Mouse (Mus musculus): Measurements from ENCODE around the gene Rarb. TPM values are rescaled to one million over a fixed set of nuclear protein-coding genes. Genes with fewer than 3 reads are reported as not detected.

Gene Rarb
- polyA plus RNA-seq, 1 experiment from 2014 or later = 20.8 TPM

DNA sequence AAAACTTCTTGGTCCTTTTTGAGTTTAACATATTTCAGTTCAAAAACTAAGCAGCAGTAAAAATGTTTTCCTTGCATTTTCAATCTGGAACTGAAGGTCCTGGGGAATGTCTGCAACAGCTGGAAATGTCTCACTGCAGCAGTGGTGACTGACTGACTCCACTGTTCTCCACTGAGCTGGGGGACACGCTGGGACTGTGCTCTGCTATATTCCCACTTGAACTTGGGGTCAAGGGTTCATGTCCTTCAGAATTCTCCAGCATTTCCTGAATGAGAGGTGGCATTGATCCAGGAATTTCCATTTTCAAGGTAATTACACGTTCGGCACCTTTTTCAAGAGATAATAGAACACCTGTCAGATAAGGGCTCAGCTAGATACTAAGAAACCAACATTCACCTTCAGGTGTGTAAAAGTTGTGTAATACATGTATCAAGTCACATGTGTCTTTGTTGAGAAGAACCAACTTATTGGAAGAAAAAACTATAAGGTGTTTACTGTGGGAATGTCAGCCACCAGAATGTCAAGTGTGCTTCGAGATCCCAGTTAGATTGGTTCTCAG lies 386.9 kb downstream of the Rarb start:
- WGBS = 66% methylated on average over 4 of the region's 4 CpGs
- Histone ChIP-seq H3K27me3 (replicated peaks) (no peaks in the 10 kb centered on the region), H3K27ac (ENCODE audit: poor library complexity, severe bottlenecking) (no peak overlapping the region), H3K4me2 (no peak overlapping the region), H3K9ac (no peak overlapping the region), H3K9me3 (replicated peaks) (no peaks in the 10 kb centered on the region), H3K36me3 (peaks cover 52% of the 10 kb centered on the region), H3K4me1 (replicated peaks) (peaks cover 12% of the 10 kb centered on the region), H3K4me3 (no peak overlapping the region)
- ATAC-seq (ENCODE audit: insufficient number of reproducible peaks, low FRiP score) = no peak

DNA sequence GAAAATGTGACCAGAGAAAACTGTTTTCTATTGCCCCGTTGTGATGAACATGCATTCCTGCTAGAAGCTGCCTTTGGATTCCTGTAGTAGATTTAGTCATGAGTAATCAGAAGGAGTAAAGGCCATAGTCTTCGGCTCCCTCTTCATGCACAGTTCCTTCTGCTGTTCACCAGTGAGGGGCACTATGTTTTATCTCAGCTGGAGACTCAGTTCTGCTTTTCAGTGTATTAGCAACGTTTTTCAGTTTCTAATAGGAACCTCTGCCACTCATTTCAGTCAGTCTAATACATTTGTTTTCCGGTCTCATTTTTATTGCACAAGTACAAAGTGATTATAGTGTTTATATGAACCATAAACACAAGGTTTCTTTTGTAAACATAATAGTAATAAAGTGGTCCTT lies 391.4 kb downstream of the Rarb start:
- no peak for ATAC-seq (ENCODE audit: insufficient number of reproducible peaks, low FRiP score)
- Histone ChIP-seq H3K27ac (ENCODE audit: poor library complexity, severe bottlenecking) (no peak overlapping the region), H3K27me3 (replicated peaks) (no peaks in the 10 kb centered on the region), H3K36me3 (peaks cover 35% of the 10 kb centered on the region), H3K9me3 (replicated peaks) (no peaks in the 10 kb centered on the region), H3K4me1 (replicated peaks) (peaks cover 4% of the 10 kb centered on the region), H3K9ac (no peak overlapping the region), H3K4me2 (no peak overlapping the region), H3K4me3 (no peak overlapping the region)
- WGBS = 82% methylated on average over 4 of the region's 4 CpGs

DNA sequence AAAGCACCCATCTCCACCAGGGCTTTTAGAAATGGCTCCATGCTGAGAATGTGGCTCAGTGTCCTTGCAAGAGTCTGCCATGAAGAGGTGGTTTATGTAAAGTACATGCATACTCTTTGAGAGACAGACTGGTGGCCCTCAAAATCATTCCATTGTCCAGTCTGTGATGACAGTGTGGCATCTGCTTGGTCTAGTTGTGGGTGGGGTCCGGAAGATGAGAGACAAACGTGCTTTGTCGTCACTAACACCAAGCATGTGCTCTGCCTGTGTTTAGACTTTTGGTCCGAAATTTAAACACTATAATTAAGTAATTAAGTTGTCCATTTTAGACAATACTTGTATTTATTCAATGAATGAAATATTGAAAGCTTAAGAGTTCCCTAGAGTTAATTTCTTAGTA lies 404.8 kb downstream of the Rarb start:
- Histone ChIP-seq H3K9ac (no peak overlapping the region), H3K36me3 (peaks cover 32% of the 10 kb centered on the region), H3K27ac (ENCODE audit: poor library complexity, severe bottlenecking) (no peak overlapping the region), H3K27me3 (replicated peaks) (no peaks in the 10 kb centered on the region), H3K9me3 (replicated peaks) (no peaks in the 10 kb centered on the region), H3K4me1 (replicated peaks) (no peaks in the 10 kb centered on the region), H3K4me2 (no peak overlapping the region), H3K4me3 (no peak overlapping the region)
- WGBS = 86% methylated on average over 4 of the region's 4 CpGs
- ATAC-seq (ENCODE audit: insufficient number of reproducible peaks, low FRiP score) = no peak

DNA sequence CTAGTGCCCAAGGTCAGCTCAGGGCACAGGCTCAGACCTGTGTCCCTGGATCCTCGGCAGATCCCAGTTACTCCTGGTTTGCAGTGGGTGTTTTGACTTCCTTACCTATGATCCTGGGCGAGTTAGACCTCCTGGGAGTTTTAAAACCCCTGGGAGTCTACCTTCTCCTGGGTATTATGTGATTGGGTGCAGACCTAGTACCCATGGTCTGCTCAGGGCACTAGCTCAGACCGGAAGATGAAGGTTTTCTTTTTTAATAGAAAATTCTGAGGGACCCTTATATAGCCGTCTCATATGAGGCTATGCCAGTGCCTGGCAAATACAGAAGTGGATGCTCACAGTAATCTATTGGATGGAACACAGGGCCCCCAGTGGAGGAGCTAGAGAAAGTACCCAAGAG lies 413.8 kb downstream of the Rarb start:
- Histone ChIP-seq H3K9ac (no peak overlapping the region), H3K9me3 (replicated peaks) (no peaks in the 10 kb centered on the region), H3K4me3 (no peak overlapping the region), H3K36me3 (peaks cover 25% of the 10 kb centered on the region), H3K27ac (ENCODE audit: poor library complexity, severe bottlenecking) (no peak overlapping the region), H3K27me3 (replicated peaks) (no peaks in the 10 kb centered on the region), H3K4me2 (no peak overlapping the region), H3K4me1 (replicated peaks) (no peaks in the 10 kb centered on the region)
- no peak for ATAC-seq (ENCODE audit: insufficient number of reproducible peaks, low FRiP score)
- WGBS = 90% methylated on average over 4 of the region's 4 CpGs

DNA sequence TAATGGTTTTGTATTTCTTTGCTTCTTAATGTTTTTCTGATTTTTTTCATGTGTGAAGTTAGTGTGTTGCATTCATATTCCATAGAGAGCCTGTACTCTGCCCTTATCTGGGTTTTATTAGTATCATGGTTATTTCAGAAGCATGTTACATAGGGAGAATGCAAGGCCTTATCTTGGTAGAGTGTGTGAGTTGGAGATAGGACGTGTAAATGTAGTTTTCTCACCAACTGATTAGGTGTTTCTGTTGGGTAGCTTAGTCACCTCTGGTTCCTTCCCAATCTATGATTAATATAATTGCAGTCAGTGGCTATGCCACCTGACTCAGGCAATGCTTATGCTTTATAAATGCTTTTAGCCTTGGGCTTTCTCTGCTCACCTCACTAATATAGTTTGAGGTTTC lies 434.2 kb downstream of the Rarb start:
- Histone ChIP-seq H3K4me1 (replicated peaks) (peaks cover 4% of the 10 kb centered on the region), H3K4me2 (no peak overlapping the region), H3K9me3 (replicated peaks) (no peaks in the 10 kb centered on the region), H3K9ac (no peak overlapping the region), H3K4me3 (no peak overlapping the region), H3K36me3 (peaks cover 9% of the 10 kb centered on the region), H3K27me3 (replicated peaks) (no peaks in the 10 kb centered on the region), H3K27ac (ENCODE audit: poor library complexity, severe bottlenecking) (no peak overlapping the region)
- 18% methylated on average over 1 of the region's 1 CpGs for WGBS
- peak; percentile 29; the same call in 1 of the 2 replicates for ATAC-seq (ENCODE audit: insufficient number of reproducible peaks, low FRiP score)

Data from heart, embryonic 12.5 days (tissue).